Mouse (Mus musculus) stomach, embryonic 15.5 days (tissue): Measurements from ENCODE around the gene Eps15l1. TPM values are rescaled to one million over a fixed set of nuclear protein-coding genes. Genes with fewer than 3 reads are reported as not detected.

Experiments
- ATAC-seq: fragments of 200-750 bp; cut with Nextera tagmentation; 2 replicates; pipeline ENCODE4 v1.8.0; 2017; ENCODE audit warnings: low read depth, moderate number of reproducible peaks, moderate TSS enrichment; ENCODE audit not compliant: insufficient read depth, low FRiP score
- H3K27ac ChIP-seq: fragments of 300-500 bp; sonication (generic); 2 replicates; pipeline ENCODE4 v1.5.1; 2015; ENCODE audit warnings: mild to moderate bottlenecking, inconsistent platforms
- H3K27me3 ChIP-seq: fragments of 300-500 bp; sonication (generic); replicated peaks from 2 replicates; pipeline ENCODE4 v1.6.1; 2015; ENCODE audit warnings: inconsistent platforms
- H3K36me3 ChIP-seq: fragments of 300-500 bp; sonication (generic); 2 replicates; pipeline ENCODE4 v1.6.1; 2015; ENCODE audit warnings: inconsistent platforms
- H3K4me1 ChIP-seq: fragments of 300-500 bp; sonication (generic); 2 replicates; pipeline ENCODE4 v1.6.1; 2015; ENCODE audit warnings: inconsistent platforms
- H3K4me2 ChIP-seq: fragments of 300-500 bp; sonication (generic); 2 replicates; pipeline ENCODE4 v1.6.1; 2015; ENCODE audit warnings: mild to moderate bottlenecking, inconsistent platforms
- H3K4me3 ChIP-seq: fragments of 300-500 bp; sonication (generic); replicated peaks from 2 replicates; pipeline ENCODE4 v1.5.1; 2015; ENCODE audit warnings: inconsistent platforms
- H3K9ac ChIP-seq: fragments of 300-500 bp; sonication (generic); 2 replicates; pipeline ENCODE4 v1.6.1; 2015; ENCODE audit warnings: inconsistent platforms
- H3K9me3 ChIP-seq: fragments of 300-500 bp; sonication (generic); 2 replicates; pipeline ENCODE4 v1.6.1; 2016; ENCODE audit warnings: inconsistent platforms
- WGBS: fragments of 180-500 bp; shearing (Covaris S2); methylation state at CpG from one replicate; pipeline ENCODE4 v1.1.7; 2015; 5-methylcytosine and 5-hydroxymethylcytosine counted together
- polyA plus RNA-seq: library from polyadenylated mRNA; unstranded; fragments of >200 nt; fragmentation: Nextera tagmentation; extraction: Ambion mirVana; gene quantifications from 2 replicates; pipeline ENCODE4 v1.2.1, GENCODE M21; 2015

The Eps15l1 gene
- polyA plus RNA-seq, 1 experiment from 2014 or later, result 45.1 TPM

GRCm38 (mm10) chr8:72312926-72313518, 108.2 kb downstream of the Eps15l1 start:
- WGBS, result 59% methylated on average over 3 of the region's 3 CpGs
- no peak for ATAC-seq
- H3K4me2 ChIP-seq, result no peak overlapping the region

GRCm38 (mm10) chr8:72310849-72311506, 110.3 kb downstream of the Eps15l1 start:
- H3K9me3 ChIP-seq, result no peaks in the 10 kb centered on the region
- H3K27me3 ChIP-seq, result no peaks in the 10 kb centered on the region
- no peak overlapping the region for H3K4me2 ChIP-seq
- peaks cover 6% of the 10 kb centered on the region; the same call in 1 of the 2 replicates for H3K4me1 ChIP-seq
- WGBS, result 38% methylated on average over 8 of the region's 8 CpGs
- H3K36me3 ChIP-seq, result no peaks in the 10 kb centered on the region
- no peak overlapping the region for H3K4me3 ChIP-seq
- H3K9ac ChIP-seq, result no peak overlapping the region
- ATAC-seq, result peak; percentile 55; the same call in 1 of the 2 replicates
- H3K27ac ChIP-seq, result no peak overlapping the region; the same call in 1 of the 2 replicates

More at GRCm38 (mm10) chr8:72312926-72313518, 108.2 kb downstream of the Eps15l1 start:
- H3K27me3 ChIP-seq, result no peaks in the 10 kb centered on the region; the same call in 1 of the 2 replicates
- no peaks in the 10 kb centered on the region for H3K36me3 ChIP-seq
- H3K4me1 ChIP-seq, result peaks cover 8% of the 10 kb centered on the region; the same call in 1 of the 2 replicates
- H3K4me3 ChIP-seq, result no peak overlapping the region
- no peak overlapping the region for H3K27ac ChIP-seq
- H3K9me3 ChIP-seq, result no peaks in the 10 kb centered on the region
- H3K9ac ChIP-seq, result no peak overlapping the region

- H3K36me3 ChIP-seq, result no peaks in the 10 kb centered on the region
- H3K27ac ChIP-seq, result no peak overlapping the region
- 0 out of 2 replicates have a peak, but pooled peaks have one; percentile 23 for ATAC-seq
- no peak overlapping the region for H3K4me3 ChIP-seq
- 54% methylated on average over 6 of the region's 6 CpGs for WGBS
- H3K4me1 ChIP-seq, result peaks cover 6% of the 10 kb centered on the region; the same call in 1 of the 2 replicates
- H3K4me2 ChIP-seq, result no peak overlapping the region
- no peaks in the 10 kb centered on the region for H3K27me3 ChIP-seq
- H3K9me3 ChIP-seq, result no peaks in the 10 kb centered on the region
- no peak overlapping the region for H3K9ac ChIP-seq
Observed at GRCm38 (mm10) chr8:72308276-72308675, 113.0 kb downstream of the Eps15l1 start.

DNA sequence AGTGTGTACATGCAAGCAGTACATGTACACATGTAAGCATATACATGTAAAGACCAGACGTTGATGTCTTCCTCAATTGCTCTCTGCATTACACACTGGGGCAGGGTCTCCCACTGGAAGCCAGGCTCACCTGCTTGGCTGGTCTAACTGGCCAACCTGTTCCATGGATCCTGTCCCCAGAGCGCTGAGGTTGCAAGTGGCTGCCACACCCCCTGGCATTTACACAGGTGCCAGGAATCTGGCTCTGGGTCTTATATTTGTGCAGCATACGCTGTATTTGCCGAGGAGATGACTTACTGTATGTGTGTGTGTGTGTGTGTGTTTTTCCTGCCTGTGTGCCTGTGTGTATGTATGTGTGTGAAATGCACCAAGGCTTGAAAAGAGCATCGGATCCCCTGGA, 114.3 kb downstream of the Eps15l1 start:
- Histone ChIP-seq H3K36me3 (no peaks in the 10 kb centered on the region), H3K4me1 (peaks cover 9% of the 10 kb centered on the region; the same call in 1 of the 2 replicates), H3K27me3 (no peaks in the 10 kb centered on the region), H3K9ac (no peak overlapping the region), H3K4me2 (no peak overlapping the region), H3K4me3 (no peak overlapping the region), H3K9me3 (no peaks in the 10 kb centered on the region), H3K27ac (no peak overlapping the region)
- peak; percentile 34; the same call in 1 of the 2 replicates for ATAC-seq
- 70% methylated on average over 5 of the region's 5 CpGs for WGBS

DNA sequence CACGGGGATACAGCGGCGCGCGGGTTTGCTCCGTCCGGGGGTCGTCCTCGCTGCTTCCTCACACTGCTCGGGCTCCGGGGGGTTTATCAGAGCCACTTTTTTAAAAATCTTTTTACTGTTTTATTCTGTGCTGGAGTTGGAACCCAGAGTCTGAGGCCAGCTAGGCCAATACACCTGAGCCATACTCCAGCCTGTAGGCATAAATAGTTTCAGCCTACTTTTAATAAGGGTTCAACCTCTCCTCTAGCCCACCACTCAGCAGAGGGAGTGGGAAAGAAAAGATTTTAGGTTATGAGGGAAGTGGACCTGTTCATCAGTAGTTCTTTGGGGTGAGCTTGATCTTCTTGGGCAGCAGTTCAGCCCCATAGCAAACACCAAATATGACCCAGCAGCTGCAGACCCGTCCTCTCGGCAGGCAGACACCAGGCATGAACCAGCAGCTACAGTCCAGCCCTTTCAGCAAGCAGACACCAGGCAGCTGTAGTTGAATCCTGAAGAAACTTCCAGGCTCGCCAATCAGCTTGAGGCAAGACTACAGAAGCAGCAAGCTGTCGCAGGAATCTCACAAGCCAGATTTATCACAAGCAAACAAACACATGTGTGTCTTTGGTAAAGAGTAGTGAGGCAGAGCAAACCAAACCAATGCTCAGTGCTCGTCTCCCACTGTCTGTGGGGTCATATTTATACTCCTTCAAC, 115.9 kb downstream of the Eps15l1 start, which contains the start of gene Gm10282:
Gm10282 (minus strand) TSS at position 51 of the 696 bp plus-strand sequence.
- H3K27me3 ChIP-seq, result no peaks in the 10 kb centered on the region

DNA sequence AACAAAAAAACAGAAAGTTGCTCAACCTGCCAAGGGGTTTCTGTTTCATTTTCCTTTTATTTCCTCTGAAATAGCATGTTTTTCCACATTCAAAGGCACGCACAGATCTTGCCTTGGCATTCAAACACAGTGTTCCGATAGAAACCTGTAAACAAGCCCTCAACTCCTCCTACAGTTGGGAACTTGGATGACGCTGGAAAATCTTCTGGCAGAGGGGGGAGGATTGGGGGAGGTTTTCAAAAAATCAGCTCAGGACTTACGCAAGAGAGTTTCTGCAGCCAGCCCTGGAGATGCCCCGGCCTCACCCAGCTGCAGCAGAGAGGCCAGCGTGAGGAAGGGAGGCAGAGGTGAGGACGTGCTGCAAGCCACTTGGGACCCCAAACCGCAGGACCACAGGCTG, 117.6 kb downstream of the Eps15l1 start:
- ATAC-seq, result no peak
- no peak overlapping the region for H3K9ac ChIP-seq
- no peaks in the 10 kb centered on the region for H3K9me3 ChIP-seq
- H3K4me2 ChIP-seq, result 0 out of 2 replicates have a peak overlapping the region, but pooled peaks have one; percentile 3
- H3K27me3 ChIP-seq, result no peaks in the 10 kb centered on the region
- H3K4me3 ChIP-seq, result no peak overlapping the region
- 0 out of 2 replicates have a peak, but pooled peaks cover 4% of the 10 kb centered on the region for H3K4me1 ChIP-seq
- H3K27ac ChIP-seq, result no peak overlapping the region
- no peaks in the 10 kb centered on the region for H3K36me3 ChIP-seq
- WGBS, result 41% methylated on average over 8 of the region's 8 CpGs

More for the DNA sequence above, 115.9 kb downstream of the Eps15l1 start, which contains the start of gene Gm10282:
- Histone ChIP-seq H3K9me3 (no peaks in the 10 kb centered on the region), H3K27ac (no peak within 1 kb of the TSS), H3K4me3 (no peak within 1 kb of the TSS), H3K4me1 (0 out of 2 replicates have a peak, but pooled peaks cover 4% of the 10 kb centered on the region), H3K9ac (no peak within 1 kb of the TSS), H3K4me2 (no peak within 1 kb of the TSS), H3K36me3 (no peaks in the 10 kb centered on the region)
- 73% methylated on average over 16 of the region's 16 CpGs for WGBS
- ATAC-seq, result no peak

DNA sequence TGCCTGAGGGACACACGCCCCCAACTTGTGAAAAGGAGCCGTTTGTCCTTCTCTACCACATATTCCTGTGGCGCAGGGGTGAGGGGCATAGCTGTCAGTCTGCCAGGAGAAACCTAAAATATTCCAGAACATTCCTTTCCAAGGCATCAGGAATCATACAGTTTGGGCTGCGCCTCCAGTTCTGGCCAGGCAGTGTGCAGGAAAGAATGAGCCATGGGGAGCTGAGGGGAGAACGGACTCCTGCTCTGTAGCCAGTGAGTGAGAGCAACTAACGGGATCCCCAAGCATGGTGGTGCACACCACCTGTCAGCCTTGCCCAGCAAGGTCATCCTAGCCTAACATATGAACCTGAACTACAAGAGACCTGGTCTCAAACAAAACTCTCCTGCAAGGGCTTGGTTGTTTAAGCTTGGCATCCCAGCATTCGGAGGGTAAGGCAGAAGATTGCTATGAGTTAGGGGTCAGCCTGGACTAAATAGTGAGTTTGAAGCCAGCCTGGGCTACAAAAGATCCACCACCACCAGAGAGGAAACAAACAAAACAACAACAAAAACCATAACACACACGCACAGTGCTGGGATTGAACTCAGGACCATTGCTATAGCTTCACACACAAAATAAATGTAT, 118.2 kb downstream of the Eps15l1 start:
- H3K9ac ChIP-seq, result no peak overlapping the region
- H3K36me3 ChIP-seq, result no peaks in the 10 kb centered on the region
- no peaks in the 10 kb centered on the region for H3K27me3 ChIP-seq
- 62% methylated on average over 8 of the region's 8 CpGs for WGBS
- 0 out of 2 replicates have a peak overlapping the region, but pooled peaks have one; percentile 16 for H3K27ac ChIP-seq
- no peak overlapping the region for H3K4me2 ChIP-seq
- no peaks in the 10 kb centered on the region for H3K9me3 ChIP-seq
- 0 out of 2 replicates have a peak, but pooled peaks cover 4% of the 10 kb centered on the region for H3K4me1 ChIP-seq
- no peak overlapping the region for H3K4me3 ChIP-seq
- ATAC-seq, result no peak

- Histone ChIP-seq H3K27ac (no peak overlapping the region), H3K4me1 (0 out of 2 replicates have a peak, but pooled peaks cover 4% of the 10 kb centered on the region), H3K9me3 (no peaks in the 10 kb centered on the region), H3K4me3 (no peak overlapping the region), H3K36me3 (no peaks in the 10 kb centered on the region), H3K27me3 (no peaks in the 10 kb centered on the region), H3K4me2 (no peak overlapping the region), H3K9ac (no peak overlapping the region)
- ATAC-seq, result no peak
- 75% methylated on average over 5 of the region's 5 CpGs for WGBS
Observed at GRCm38 (mm10) chr8:72301497-72301896, 119.8 kb downstream of the Eps15l1 start.

DNA sequence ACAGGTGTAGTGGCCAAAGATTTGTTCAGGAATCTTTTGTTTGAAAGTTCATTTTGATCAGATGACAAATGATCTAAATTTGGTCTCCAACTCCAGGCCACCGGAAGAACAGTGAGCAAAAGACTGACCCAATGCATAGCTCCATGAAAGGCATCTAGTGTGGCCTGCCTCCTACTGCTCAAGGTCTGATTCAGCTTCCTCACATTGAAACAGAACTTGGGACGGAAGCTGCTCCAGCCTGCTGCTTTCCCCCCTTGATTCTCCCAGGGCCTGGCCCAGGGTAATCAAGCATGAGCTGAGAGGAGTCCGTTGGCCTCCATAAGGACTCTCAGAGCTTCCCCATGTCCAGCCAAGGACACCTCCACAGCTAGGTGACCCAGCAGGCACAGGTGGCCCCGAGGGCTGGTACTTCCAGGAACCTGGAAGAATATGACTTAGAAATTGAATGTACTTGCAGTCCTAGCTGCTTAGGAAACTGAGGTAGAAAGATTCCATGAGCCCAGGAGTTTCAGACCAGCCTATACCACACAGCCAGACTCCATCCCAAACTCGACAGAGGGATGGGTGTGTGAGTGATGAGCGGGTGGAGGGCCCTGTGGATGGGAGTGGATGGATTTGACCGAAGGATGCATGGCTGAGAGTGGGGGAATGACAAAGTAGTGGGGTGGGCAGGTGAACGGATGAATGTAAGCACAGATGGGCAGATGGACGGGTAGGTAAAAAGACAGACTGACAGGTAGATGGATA, 120.4 kb downstream of the Eps15l1 start:
- H3K9me3 ChIP-seq, result no peaks in the 10 kb centered on the region
- H3K27ac ChIP-seq, result no peak overlapping the region
- no peaks in the 10 kb centered on the region for H3K36me3 ChIP-seq
- 0 out of 2 replicates have a peak, but pooled peaks cover 4% of the 10 kb centered on the region for H3K4me1 ChIP-seq
- no peak overlapping the region for H3K4me2 ChIP-seq
- H3K27me3 ChIP-seq, result no peaks in the 10 kb centered on the region
- 77% methylated on average over 9 of the region's 9 CpGs for WGBS
- ATAC-seq, result no peak
- H3K4me3 ChIP-seq, result no peak overlapping the region
- no peak overlapping the region for H3K9ac ChIP-seq

GRCm38 (mm10) chr8:72298928-72299327, 122.3 kb downstream of the Eps15l1 start:
- Histone ChIP-seq H3K9me3 (no peaks in the 10 kb centered on the region), H3K27me3 (no peaks in the 10 kb centered on the region), H3K4me2 (no peak overlapping the region), H3K4me1 (peaks cover 10% of the 10 kb centered on the region), H3K27ac (no peak overlapping the region), H3K4me3 (no peak overlapping the region), H3K36me3 (no peaks in the 10 kb centered on the region), H3K9ac (no peak overlapping the region)
- 90% methylated on average over 1 of the region's 1 CpGs for WGBS
- no peak for ATAC-seq

- no peak for ATAC-seq
- Histone ChIP-seq H3K27me3 (no peaks in the 10 kb centered on the region), H3K4me1 (peaks cover 6% of the 10 kb centered on the region), H3K9me3 (no peaks in the 10 kb centered on the region), H3K27ac (no peak overlapping the region), H3K9ac (no peak overlapping the region), H3K4me3 (no peak overlapping the region), H3K36me3 (no peaks in the 10 kb centered on the region), H3K4me2 (no peak overlapping the region)
- WGBS, result 86% methylated on average over 8 of the region's 8 CpGs
Observed at GRCm38 (mm10) chr8:72296561-72296960, 124.7 kb downstream of the Eps15l1 start.
